Mouse (Mus musculus): Measurements from ENCODE around the gene Tnfrsf9.

- no peak for TF ChIP-seq CTCF (IDR thresholded peaks at IDR 0.05; ENCODE audit: control insufficient read depth, insufficient read depth, insufficient read length)
- no peak for TF ChIP-seq CEBPB (IDR thresholded peaks at IDR 0.05; ENCODE audit: low read depth)
- no peak for TF ChIP-seq MYOG (IDR thresholded peaks at IDR 0.05; ENCODE audit: control insufficient read depth, extremely low read depth, insufficient read length)
- TF ChIP-seq MYOD1 (IDR thresholded peaks at IDR 0.05; ENCODE audit: control insufficient read depth, insufficient read length, low read depth), result no peak
- TF ChIP-seq USF1 (IDR thresholded peaks at IDR 0.05; ENCODE audit: low read depth), result no peak
- TF ChIP-seq MAX (IDR thresholded peaks at IDR 0.05), result no peak
These were observed 10.6 kb downstream of the Tnfrsf9 start for GRCm38 (mm10) chr4:150924936-150925335.
